Mouse (Mus musculus) 416B (cell line): ENCODE measurements around the gene Hmg20b.

Experiments used
- DNase-seq: peaks from one replicate; pipeline ENCODE4 v3.0.0; 2011; ENCODE audit warnings: low read depth

Hmg20b gene

GRCm38 (mm10) chr10:81354738-81355477, 4.6 kb upstream of the Hmg20b start:
- DNase-seq, result peak; percentile 67

- peak; percentile 85 for DNase-seq
These were observed 1.5 kb upstream of the Hmg20b start for GRCm38 (mm10) chr10:81351678-81352291.

GRCm38 (mm10) chr10:81349961-81350350, 324 bp downstream of the Hmg20b start:
- DNase-seq, result no peak

GRCm38 (mm10) chr10:81349146-81349545, 1.1 kb downstream of the Hmg20b start:
- peak; percentile 82 for DNase-seq

GRCm38 (mm10) chr10:81346453-81347067, 3.7 kb downstream of the Hmg20b start:
- DNase-seq, result no peak

GRCm38 (mm10) chr10:81345162-81345534, 5.1 kb downstream of the Hmg20b start:
- no peak for DNase-seq

GRCm38 (mm10) chr10:81344421-81345161, 5.7 kb downstream of the Hmg20b start:
- DNase-seq, result peak; percentile 78

- no peak for DNase-seq
These were observed 7.4 kb downstream of the Hmg20b start, which contains the start of gene Gipc3 for GRCm38 (mm10) chr10:81342686-81343505. Gene Gipc3 (minus strand): TSS chr10:81343266.

GRCm38 (mm10) chr10:81341333-81341949, 8.8 kb downstream of the Hmg20b start:
- DNase-seq, result peak; percentile 74

GRCm38 (mm10) chr10:81340551-81341332, 9.5 kb downstream of the Hmg20b start:
- peak; percentile 72 for DNase-seq

GRCm38 (mm10) chr10:81336558-81336957, 13.7 kb downstream of the Hmg20b start:
- no peak for DNase-seq

- DNase-seq, result no peak
These were observed 14.6 kb downstream of the Hmg20b start for GRCm38 (mm10) chr10:81335393-81336340.

- no peak for DNase-seq
These were observed 16.0 kb downstream of the Hmg20b start for GRCm38 (mm10) chr10:81334324-81334723.

- DNase-seq, result no peak
These were observed 18.0 kb downstream of the Hmg20b start for GRCm38 (mm10) chr10:81332277-81332676.

GRCm38 (mm10) chr10:81330007-81330406, 20.3 kb downstream of the Hmg20b start:
- DNase-seq, result no peak

- no peak for DNase-seq
These were observed 20.9 kb downstream of the Hmg20b start for GRCm38 (mm10) chr10:81329194-81329975.

- no peak for DNase-seq
These were observed 21.9 kb downstream of the Hmg20b start, which contains the start of gene Tbxa2r for GRCm38 (mm10) chr10:81328386-81328785. Gene Tbxa2r (plus strand): TSS chr10:81328731.

- no peak for DNase-seq
These were observed 22.3 kb downstream of the Hmg20b start for GRCm38 (mm10) chr10:81327959-81328358.
